Mouse (Mus musculus): ENCODE measurements around the gene Mettl8.

Mettl8 gene

GRCm38 (mm10) chr2:70989201-70990191 is 65.9 kb downstream of the Mettl8 start:
- DNase-seq (ENCODE audit: low spot score in 2 of 2): no peak

GRCm38 (mm10) chr2:70978271-70978670 is 77.1 kb downstream of the Mettl8 start:
- no peak for DNase-seq (ENCODE audit: low spot score in 2 of 2)

GRCm38 (mm10) chr2:70974769-70975168 is 80.6 kb downstream of the Mettl8 start:
- DNase-seq (ENCODE audit: low spot score in 2 of 2): no peak

GRCm38 (mm10) chr2:70972795-70973518 is 82.4 kb downstream of the Mettl8 start:
- DNase-seq (ENCODE audit: low spot score in 2 of 2): no peak

GRCm38 (mm10) chr2:70970158-70970741 is 85.1 kb downstream of the Mettl8 start:
- no peak for DNase-seq (ENCODE audit: low spot score in 2 of 2)

GRCm38 (mm10) chr2:70968305-70968704 is 87.1 kb downstream of the Mettl8 start:
- no peak for DNase-seq (ENCODE audit: low spot score in 2 of 2)

GRCm38 (mm10) chr2:70967216-70967615 is 88.2 kb downstream of the Mettl8 start:
- DNase-seq (ENCODE audit: low spot score in 2 of 2): no peak

GRCm38 (mm10) chr2:70964809-70965208 is 90.6 kb downstream of the Mettl8 start:
- no peak for DNase-seq (ENCODE audit: low spot score in 2 of 2)

- DNase-seq (ENCODE audit: low spot score in 2 of 2): no peak
Measured at GRCm38 (mm10) chr2:70962921-70963320, 92.5 kb downstream of the Mettl8 start.

- no peak for DNase-seq (ENCODE audit: low spot score in 2 of 2)
Measured at GRCm38 (mm10) chr2:70961086-70961941, 94.1 kb downstream of the Mettl8 start.

- DNase-seq (ENCODE audit: low spot score in 2 of 2): no peak
Measured at GRCm38 (mm10) chr2:70960090-70960489, 95.3 kb downstream of the Mettl8 start.

- DNase-seq (ENCODE audit: low spot score in 2 of 2): no peak
Measured at GRCm38 (mm10) chr2:70959337-70959736, 96.0 kb downstream of the Mettl8 start.

GRCm38 (mm10) chr2:70958536-70958935 is 96.8 kb downstream of the Mettl8 start:
- DNase-seq (ENCODE audit: low spot score in 2 of 2): no peak

GRCm38 (mm10) chr2:70953616-70954015 is 101.8 kb downstream of the Mettl8 start:
- DNase-seq (ENCODE audit: low spot score in 2 of 2): no peak

- no peak for DNase-seq (ENCODE audit: low spot score in 2 of 2)
Measured at GRCm38 (mm10) chr2:70951944-70952343, 103.4 kb downstream of the Mettl8 start.

GRCm38 (mm10) chr2:70944511-70945305 is 110.7 kb downstream of the Mettl8 start:
- DNase-seq (ENCODE audit: low spot score in 2 of 2): no peak

- no peak for DNase-seq (ENCODE audit: low spot score in 2 of 2)
Measured at GRCm38 (mm10) chr2:70940826-70941225, 114.6 kb downstream of the Mettl8 start.

GRCm38 (mm10) chr2:70938844-70939494 is 116.4 kb downstream of the Mettl8 start:
- no peak for DNase-seq (ENCODE audit: low spot score in 2 of 2)

GRCm38 (mm10) chr2:70934772-70935171 is 120.6 kb downstream of the Mettl8 start:
- no peak for DNase-seq (ENCODE audit: low spot score in 2 of 2)

GRCm38 (mm10) chr2:70933516-70933915 is 121.9 kb downstream of the Mettl8 start:
- no peak for DNase-seq (ENCODE audit: low spot score in 2 of 2)
